Mouse (Mus musculus) left cerebral cortex, postnatal 25 days (tissue): ENCODE measurements at regions not wholly inside any gene's neighbourhood (a gene's known extent, or its start where the extent isn't known, plus 50 kb on each side); places are given as distances from the start of the nearest gene placed in this dataset.

ENCODE experiments used
- DNase-seq, 2 experiments: peaks; one replicate each; pipeline ENCODE4 v3.0.0; 2022; ENCODE audit warnings: low spot score in 2 of 2, mixed read lengths in 1 of 2
- intact Hi-C: fragments of 180-260 bp; cut with DNase I; formaldehyde crosslinking; loops from one replicate; pipeline ENCODE4 v1.15.1; 2025

- no peak for DNase-seq
- intact Hi-C loops, result no loop called here
These were observed 2004.1 kb upstream of the Gm8797 start for GRCm38 (mm10) chr3:3746542-3746941.

- intact Hi-C loops, result no loop called here
- DNase-seq, result peak; percentile 41 to 60
These were observed 1998.9 kb upstream of the Gm8797 start for GRCm38 (mm10) chr3:3751596-3752251.

- intact Hi-C loops, result no loop called here
- DNase-seq, result no peak
These were observed 1989.3 kb upstream of the Gm8797 start for GRCm38 (mm10) chr3:3761346-3761745.

GRCm38 (mm10) chr3:3784200-3784599, 1966.4 kb upstream of the Gm8797 start:
- peak in 1 of 2 experiments; percentile 9 for DNase-seq

GRCm38 (mm10) chr3:3786039-3786438, 1964.6 kb upstream of the Gm8797 start:
- intact Hi-C loops, result no loop called here
- no peak for DNase-seq

More at GRCm38 (mm10) chr3:3784200-3784599, 1966.4 kb upstream of the Gm8797 start:
- intact Hi-C loops, result no loop called here

GRCm38 (mm10) chr3:3807821-3808220, 1942.8 kb upstream of the Gm8797 start:
- intact Hi-C loops, result no loop called here

GRCm38 (mm10) chr3:3829020-3829419, 1921.6 kb upstream of the Gm8797 start:
- intact Hi-C loops, result no loop called here
- DNase-seq, result no peak

More at GRCm38 (mm10) chr3:3807821-3808220, 1942.8 kb upstream of the Gm8797 start:
- DNase-seq, result peak in 1 of 2 experiments; percentile 55

- intact Hi-C loops, result no loop called here
- no peak for DNase-seq
These were observed 1919.0 kb upstream of the Gm8797 start for GRCm38 (mm10) chr3:3831411-3832286.
